Mouse (Mus musculus): ENCODE measurements at regions not wholly inside any gene's neighbourhood (a gene's known extent, or its start where the extent isn't known, plus 50 kb on each side); places are given as distances from the start of the nearest gene placed in this dataset.

- H3K36me3 ChIP-seq (ENCODE audit: insufficient read depth, low read length), result no peaks in the 10 kb centered on the region
- WGBS, result 58% methylated on average over 3 of the region's 3 CpGs
- H3K9ac ChIP-seq (replicated peaks; ENCODE audit: low read length, poor library complexity, severe bottlenecking), result no peak overlapping the region
- DNase-seq (ENCODE audit: low spot score) (peak; percentile 17), ATAC-seq (ENCODE audit: low FRiP score) (no peak)
- no peak overlapping the region for H3K4me2 ChIP-seq (ENCODE audit: low read depth, low read length, poor library complexity, severe bottlenecking)
- H3K27me3 ChIP-seq (ENCODE audit: insufficient read depth, low read length), result no peaks in the 10 kb centered on the region
- no peak for TF ChIP-seq CTCF (IDR thresholded peaks at IDR 0.05)
- no peaks in the 10 kb centered on the region for H3K9me3 ChIP-seq (ENCODE audit: low read length)
- H3K27ac ChIP-seq (ENCODE audit: low read depth, low read length), result no peak overlapping the region
- H3K4me3 ChIP-seq (ENCODE audit: low read depth, low read length), result no peak overlapping the region
- H3K4me1 ChIP-seq (ENCODE audit: insufficient read depth, low read length), result no peaks in the 10 kb centered on the region
These were observed 138.8 kb upstream of the Rarb start for GRCm38 (mm10) chr14:16957802-16958201.

DNA sequence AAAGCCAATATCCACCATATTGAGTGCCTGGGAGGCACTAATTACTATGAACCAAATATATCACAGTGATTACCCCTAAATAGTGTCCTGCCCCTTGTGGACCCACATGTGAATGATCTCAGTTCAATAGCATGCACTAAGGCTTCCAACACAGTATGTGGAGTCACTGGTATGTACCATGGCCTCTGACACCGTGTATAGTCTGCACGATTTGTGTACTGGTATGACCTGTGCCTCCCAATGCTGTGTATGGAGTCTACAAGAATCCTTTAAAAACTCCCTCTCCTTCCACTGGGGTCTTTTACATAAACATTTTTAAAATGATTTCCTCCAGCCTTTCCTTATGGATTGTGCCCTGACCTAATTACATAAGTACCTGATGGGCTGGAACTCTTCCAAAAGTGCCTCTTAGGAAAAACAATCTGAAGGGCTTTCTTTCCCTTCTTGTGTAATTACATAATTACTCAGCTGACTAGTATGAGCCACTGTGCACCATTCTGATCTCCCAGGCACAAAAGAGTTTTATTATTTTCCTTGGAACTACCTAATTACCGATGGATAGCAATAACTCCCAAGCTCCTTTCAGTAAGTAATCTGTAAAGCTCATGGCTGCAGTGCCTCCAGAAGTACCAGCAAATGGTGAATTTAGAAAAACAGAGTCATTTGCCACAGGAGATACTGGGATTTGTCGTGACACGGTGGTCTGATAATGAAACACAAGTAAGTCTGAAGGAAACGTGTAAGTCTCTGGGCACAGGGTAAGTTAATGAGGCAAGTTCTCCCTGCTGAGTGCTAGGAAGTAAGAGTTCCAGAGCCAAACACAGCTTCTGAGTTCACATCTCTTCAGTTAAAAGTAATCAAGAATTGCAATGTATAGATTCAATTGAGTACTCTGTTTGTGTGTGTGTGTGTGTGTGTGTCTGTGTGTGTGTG lies 135.8 kb upstream of the Rarb start:
- H3K27me3 ChIP-seq (ENCODE audit: insufficient read depth, low read length), result no peaks in the 10 kb centered on the region
- H3K4me2 ChIP-seq (ENCODE audit: low read depth, low read length, poor library complexity, severe bottlenecking), result no peak overlapping the region
- TF ChIP-seq CTCF (IDR thresholded peaks at IDR 0.05), result no peak
- H3K36me3 ChIP-seq (ENCODE audit: insufficient read depth, low read length), result no peaks in the 10 kb centered on the region
- no peaks in the 10 kb centered on the region for H3K9me3 ChIP-seq (ENCODE audit: low read length)
- no peak overlapping the region for H3K4me3 ChIP-seq (ENCODE audit: low read depth, low read length)
- peak; percentile 67 for DNase-seq (ENCODE audit: low spot score)
- ATAC-seq (ENCODE audit: low FRiP score), result no peak
- WGBS, result 71% methylated on average over 6 of the region's 6 CpGs
- no peak overlapping the region for H3K9ac ChIP-seq (replicated peaks; ENCODE audit: low read length, poor library complexity, severe bottlenecking)
- H3K4me1 ChIP-seq (ENCODE audit: insufficient read depth, low read length), result no peaks in the 10 kb centered on the region
- no peak overlapping the region for H3K27ac ChIP-seq (ENCODE audit: low read depth, low read length)

DNA sequence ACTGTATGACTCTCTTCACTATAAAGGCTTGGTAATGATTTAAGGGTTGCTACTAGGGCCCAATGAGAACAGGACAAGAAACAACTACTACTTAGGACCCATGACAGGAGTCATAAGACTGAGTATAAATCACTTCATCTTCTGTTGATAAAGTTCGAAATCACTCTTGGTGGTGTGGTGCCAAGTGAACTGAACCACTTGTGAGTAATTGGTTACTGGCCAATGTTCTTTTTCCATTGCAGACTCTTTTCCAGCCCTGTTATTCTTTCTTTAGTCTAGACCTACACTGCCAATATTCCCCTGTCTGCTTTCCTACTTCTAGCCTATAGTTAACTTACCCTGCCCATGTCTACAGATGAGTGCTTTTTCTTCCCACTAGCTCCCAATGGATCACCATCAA lies 129.8 kb upstream of the Rarb start:
- no peak for TF ChIP-seq CTCF (IDR thresholded peaks at IDR 0.05)

GRCm38 (mm10) chr14:16944441-16944840 lies 125.5 kb upstream of the Rarb start:
- ATAC-seq (ENCODE audit: low FRiP score), result no peak
- no peak overlapping the region for H3K4me3 ChIP-seq (ENCODE audit: low read depth, low read length)
- H3K4me1 ChIP-seq (ENCODE audit: insufficient read depth, low read length), result 0 out of 2 replicates have a peak, but pooled peaks cover 3% of the 10 kb centered on the region
- DNase-seq (ENCODE audit: low spot score), result no peak
- no peak overlapping the region for H3K4me2 ChIP-seq (ENCODE audit: low read depth, low read length, poor library complexity, severe bottlenecking)
- H3K9ac ChIP-seq (replicated peaks; ENCODE audit: low read length, poor library complexity, severe bottlenecking), result no peak overlapping the region
- H3K9me3 ChIP-seq (ENCODE audit: low read length), result no peaks in the 10 kb centered on the region
- no peak overlapping the region for H3K27ac ChIP-seq (ENCODE audit: low read depth, low read length)
- no peaks in the 10 kb centered on the region for H3K27me3 ChIP-seq (ENCODE audit: insufficient read depth, low read length)
- TF ChIP-seq CTCF (IDR thresholded peaks at IDR 0.05), result no peak
- 82% methylated on average over 1 of the region's 1 CpGs for WGBS
- no peaks in the 10 kb centered on the region for H3K36me3 ChIP-seq (ENCODE audit: insufficient read depth, low read length)

More for the DNA sequence above, 129.8 kb upstream of the Rarb start:
- Histone ChIP-seq H3K27me3 (ENCODE audit: insufficient read depth, low read length) (no peaks in the 10 kb centered on the region), H3K4me1 (ENCODE audit: insufficient read depth, low read length) (0 out of 2 replicates have a peak, but pooled peaks cover under 1% of the 10 kb centered on the region), H3K9ac (replicated peaks; ENCODE audit: low read length, poor library complexity, severe bottlenecking) (no peak overlapping the region), H3K36me3 (ENCODE audit: insufficient read depth, low read length) (no peaks in the 10 kb centered on the region), H3K9me3 (ENCODE audit: low read length) (no peaks in the 10 kb centered on the region), H3K4me2 (ENCODE audit: low read depth, low read length, poor library complexity, severe bottlenecking) (no peak overlapping the region), H3K4me3 (ENCODE audit: low read depth, low read length) (no peak overlapping the region), H3K27ac (ENCODE audit: low read depth, low read length) (no peak overlapping the region)
- WGBS, result 81% methylated on average over 1 of the region's 1 CpGs
- DNase-seq (ENCODE audit: low spot score), result no peak
- ATAC-seq (ENCODE audit: low FRiP score), result no peak

GRCm38 (mm10) chr14:16943531-16943930 lies 124.6 kb upstream of the Rarb start:
- Histone ChIP-seq H3K27me3 (ENCODE audit: insufficient read depth, low read length) (no peaks in the 10 kb centered on the region), H3K9ac (replicated peaks; ENCODE audit: low read length, poor library complexity, severe bottlenecking) (no peak overlapping the region), H3K4me3 (ENCODE audit: low read depth, low read length) (no peak overlapping the region), H3K4me2 (ENCODE audit: low read depth, low read length, poor library complexity, severe bottlenecking) (no peak overlapping the region), H3K4me1 (ENCODE audit: insufficient read depth, low read length) (0 out of 2 replicates have a peak, but pooled peaks cover 3% of the 10 kb centered on the region), H3K27ac (ENCODE audit: low read depth, low read length) (no peak overlapping the region), H3K36me3 (ENCODE audit: insufficient read depth, low read length) (no peaks in the 10 kb centered on the region), H3K9me3 (ENCODE audit: low read length) (no peaks in the 10 kb centered on the region)
- TF ChIP-seq CTCF (IDR thresholded peaks at IDR 0.05), result no peak
- ATAC-seq (ENCODE audit: low FRiP score), result no peak
- WGBS, result 77% methylated on average over 5 of the region's 5 CpGs
- peak; percentile 1 for DNase-seq (ENCODE audit: low spot score)

DNA sequence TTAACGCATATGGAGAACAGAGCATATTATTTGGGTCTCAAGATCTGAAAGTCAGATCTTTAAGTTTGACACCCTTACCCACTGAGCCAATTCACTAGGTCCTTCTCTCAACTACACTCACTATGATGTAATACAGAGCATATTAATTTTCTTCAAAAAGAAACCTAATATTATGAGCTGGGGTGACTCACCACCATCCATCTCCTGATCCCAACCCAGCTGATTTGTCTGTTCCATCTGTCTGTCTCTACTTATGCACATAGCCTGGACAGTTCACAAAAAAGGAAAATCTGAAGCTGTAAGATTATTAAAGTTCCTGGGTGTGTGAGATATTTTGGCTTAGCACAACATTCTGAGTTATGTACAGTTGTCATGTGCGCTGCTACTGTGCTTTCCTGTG lies 108.2 kb upstream of the Rarb start:
- no peaks in the 10 kb centered on the region for H3K9me3 ChIP-seq (ENCODE audit: low read length)
- no peak for TF ChIP-seq CTCF (IDR thresholded peaks at IDR 0.05)
- no peaks in the 10 kb centered on the region for H3K27me3 ChIP-seq (ENCODE audit: insufficient read depth, low read length)
- 95% methylated on average over 2 of the region's 2 CpGs for WGBS
- H3K27ac ChIP-seq (ENCODE audit: low read depth, low read length), result no peak overlapping the region
- no peak for DNase-seq (ENCODE audit: low spot score)
- H3K4me2 ChIP-seq (ENCODE audit: low read depth, low read length, poor library complexity, severe bottlenecking), result no peak overlapping the region
- H3K4me3 ChIP-seq (ENCODE audit: low read depth, low read length), result no peak overlapping the region
- no peaks in the 10 kb centered on the region for H3K4me1 ChIP-seq (ENCODE audit: insufficient read depth, low read length)
- ATAC-seq (ENCODE audit: low FRiP score), result no peak
- no peak overlapping the region for H3K9ac ChIP-seq (replicated peaks; ENCODE audit: low read length, poor library complexity, severe bottlenecking)
- H3K36me3 ChIP-seq (ENCODE audit: insufficient read depth, low read length), result no peaks in the 10 kb centered on the region
